Mouse (Mus musculus): ENCODE results near the gene Lgr4.

Gene Lgr4

GRCm38 (mm10) chr2:109969926-109970532 lies 52.6 kb downstream of the Lgr4 start:
- in situ Hi-C loops (cut with MboI; ENCODE audit: unreplicated experiment in 2 of 2), result no loop called here

DNA sequence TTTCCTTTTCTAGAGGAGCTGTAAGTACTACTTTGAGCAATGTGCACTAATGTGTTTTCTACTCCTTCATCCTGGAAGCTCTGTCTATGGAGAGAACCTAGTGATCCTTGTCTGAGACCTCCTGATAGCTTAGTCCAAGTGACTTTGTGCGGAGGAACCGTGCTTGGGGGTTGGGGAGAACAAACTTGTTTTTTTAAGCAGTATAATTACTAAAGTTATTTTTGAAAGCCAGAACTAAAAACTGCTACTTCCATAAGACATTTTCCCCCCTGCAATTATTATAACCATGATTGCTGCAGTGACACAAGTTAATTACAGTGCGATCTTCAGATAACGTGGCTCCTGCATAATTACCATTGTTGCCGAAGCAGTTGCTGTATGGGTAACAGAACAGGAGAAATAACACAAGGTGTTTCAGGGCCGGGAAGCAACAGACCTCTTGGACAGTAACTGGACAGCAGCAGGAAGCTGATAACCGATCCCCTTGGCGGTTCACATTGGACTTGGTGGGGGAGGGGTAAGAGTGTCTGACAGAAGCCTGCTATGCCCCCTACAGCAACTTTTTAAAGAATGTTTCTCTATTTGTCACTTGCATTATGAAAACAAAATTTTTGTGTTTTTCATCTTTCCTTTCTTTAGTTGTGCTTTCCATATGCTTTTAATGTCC lies 53.4 kb downstream of the Lgr4 start:
- in situ Hi-C loops (cut with MboI; ENCODE audit: unreplicated experiment in 2 of 2), result no loop called here

DNA sequence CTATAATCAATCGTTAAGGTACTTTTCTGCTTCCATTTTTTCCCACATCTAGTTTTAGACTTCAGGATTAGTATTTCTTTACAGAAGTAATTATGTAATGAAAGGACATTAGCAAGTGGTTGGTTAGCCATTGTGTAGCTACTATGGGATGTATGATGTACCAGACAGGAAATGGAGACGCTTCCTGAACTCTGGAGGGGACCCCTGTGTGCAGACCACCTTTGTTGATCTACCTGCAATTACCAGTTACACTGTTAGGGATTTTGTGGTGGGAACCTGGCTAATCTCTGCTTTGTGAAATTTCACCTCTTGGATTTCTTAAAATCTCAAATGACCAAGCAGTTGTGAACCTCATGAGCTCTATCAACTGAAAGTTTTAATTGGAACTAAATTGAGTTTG lies 54.9 kb downstream of the Lgr4 start:
- in situ Hi-C loops (cut with MboI; ENCODE audit: unreplicated experiment in 2 of 2), result no loop called here

GRCm38 (mm10) chr2:109972922-109973321 lies 55.5 kb downstream of the Lgr4 start:
- in situ Hi-C loops (cut with MboI; ENCODE audit: unreplicated experiment in 2 of 2), result no loop called here

- in situ Hi-C loops (cut with MboI; ENCODE audit: unreplicated experiment in 2 of 2), result no loop called here
These were observed 57.4 kb downstream of the Lgr4 start for GRCm38 (mm10) chr2:109974807-109975206.

GRCm38 (mm10) chr2:109976181-109976580 lies 58.7 kb downstream of the Lgr4 start:
- in situ Hi-C loops (cut with MboI; ENCODE audit: unreplicated experiment in 2 of 2), result no loop called here

GRCm38 (mm10) chr2:109977322-109977721 lies 59.9 kb downstream of the Lgr4 start:
- in situ Hi-C loops (cut with MboI; ENCODE audit: unreplicated experiment in 2 of 2), result no loop called here

DNA sequence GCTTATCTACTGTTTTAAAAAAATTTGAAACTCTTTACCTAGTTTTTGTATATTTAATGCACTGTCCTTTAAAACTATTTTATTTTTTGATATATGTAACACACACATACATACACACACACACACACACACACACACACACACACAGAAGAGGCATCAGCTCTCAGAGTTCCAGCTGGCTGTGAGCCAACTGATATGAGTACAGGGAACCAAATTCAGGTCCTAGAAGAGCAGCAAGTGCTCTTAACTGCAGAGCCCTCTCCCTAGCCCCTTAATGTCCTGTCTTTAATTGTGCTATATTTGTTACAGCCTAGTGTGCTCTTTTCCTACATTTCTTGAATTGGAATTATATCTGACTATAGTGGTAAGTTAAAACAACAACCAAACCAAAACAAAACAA lies 61.8 kb downstream of the Lgr4 start:
- in situ Hi-C loops (cut with MboI; ENCODE audit: unreplicated experiment in 2 of 2), result no loop called here

DNA sequence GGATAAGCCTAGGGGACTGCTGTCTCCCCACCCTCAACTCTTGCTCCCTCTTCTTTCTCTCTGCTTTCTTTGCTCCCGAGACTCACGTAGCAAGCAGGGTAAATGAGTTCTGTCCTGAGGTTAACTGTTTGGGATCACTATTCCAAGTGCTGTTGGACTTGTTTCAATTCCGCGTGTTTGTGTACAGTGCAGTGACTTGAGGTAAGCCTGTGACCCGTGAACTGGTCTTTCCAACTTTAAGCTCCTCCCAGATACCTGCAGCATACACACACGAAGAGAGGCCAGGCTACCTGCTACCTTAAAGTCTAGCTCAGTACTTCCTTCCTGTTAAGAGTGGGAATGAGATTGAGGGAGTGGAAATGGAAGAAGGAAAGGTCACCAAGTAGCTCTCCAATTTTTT lies 66.0 kb downstream of the Lgr4 start:
- in situ Hi-C loops (cut with MboI; ENCODE audit: unreplicated experiment in 2 of 2), result no loop called here

DNA sequence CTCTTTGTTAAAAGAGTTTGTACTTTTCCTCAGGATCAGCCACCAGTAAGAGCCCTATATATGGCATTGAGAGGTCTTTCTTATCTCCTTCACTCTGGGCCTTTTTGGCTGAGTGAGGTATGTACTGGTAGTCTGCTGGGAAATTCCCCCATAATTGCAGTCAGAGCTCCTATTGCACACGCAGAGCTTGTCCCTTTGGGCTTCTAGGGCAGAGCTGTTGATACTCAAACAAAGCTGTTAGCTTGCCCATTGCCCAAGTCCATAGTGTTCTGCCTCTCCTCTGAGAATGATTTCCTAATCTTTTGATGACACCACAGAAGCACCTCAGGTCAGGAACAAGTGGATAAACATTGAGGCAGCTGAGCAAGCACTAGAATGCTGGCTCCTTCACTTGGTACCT lies 67.5 kb downstream of the Lgr4 start:
- in situ Hi-C loops (cut with MboI; ENCODE audit: unreplicated experiment in 2 of 2), result no loop called here

DNA sequence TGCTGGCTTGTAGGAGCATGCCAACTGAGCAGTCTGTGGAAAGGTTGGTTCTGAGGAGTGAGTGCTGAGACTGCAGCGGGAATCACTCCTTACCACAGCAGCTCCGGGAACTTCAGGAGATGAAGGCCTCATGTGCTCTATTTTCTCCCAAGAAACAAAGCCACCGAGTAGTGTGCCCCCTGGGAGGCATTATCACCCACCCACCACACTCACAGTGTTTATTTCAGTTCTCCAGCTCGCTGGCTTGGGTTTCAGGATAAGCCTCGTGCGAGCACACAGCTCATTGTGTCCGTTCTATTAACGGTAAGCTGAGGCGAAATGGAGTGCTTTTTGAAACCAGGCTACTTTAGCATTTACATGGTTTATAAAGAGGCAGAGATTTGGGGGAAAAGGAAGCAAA lies 68.1 kb downstream of the Lgr4 start:
- in situ Hi-C loops (cut with MboI; ENCODE audit: unreplicated experiment in 2 of 2), result no loop called here

DNA sequence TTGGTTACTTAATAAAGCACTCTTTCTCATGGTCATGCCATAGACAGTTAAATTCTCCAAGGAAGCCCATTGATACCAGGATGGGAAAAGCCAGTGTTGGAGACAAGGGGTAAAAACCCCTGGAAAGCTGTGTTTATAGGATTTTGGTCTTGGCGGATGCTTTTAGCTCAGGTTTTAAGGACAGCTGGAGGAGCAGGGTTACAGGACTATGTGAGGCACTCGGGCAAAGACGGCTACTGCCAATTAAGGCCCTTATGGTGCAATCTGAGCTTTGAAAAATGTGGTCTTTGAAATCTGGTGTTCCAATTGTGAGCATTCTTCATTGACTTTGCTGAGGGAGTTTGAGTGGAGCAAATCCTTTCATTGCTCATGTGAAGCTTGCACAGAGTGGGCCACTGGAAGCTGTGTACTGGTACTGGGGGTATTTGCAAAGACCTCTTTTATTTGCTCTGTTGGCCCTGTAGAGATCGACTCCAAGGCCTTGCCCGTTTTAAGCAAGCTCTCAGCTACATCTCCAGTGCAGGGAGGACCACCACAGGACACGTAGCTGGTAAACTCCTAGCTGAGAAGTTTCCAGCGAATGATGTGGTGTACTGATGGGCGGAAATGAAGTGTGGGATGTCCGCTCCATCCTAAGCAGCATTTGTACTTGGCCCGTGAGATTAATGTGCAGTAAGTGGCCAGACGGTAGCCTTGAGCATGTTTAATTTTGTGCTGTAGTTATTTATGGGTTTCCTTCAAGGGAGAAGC lies 68.8 kb downstream of the Lgr4 start:
- in situ Hi-C loops (cut with MboI; ENCODE audit: unreplicated experiment in 2 of 2), result no loop called here

- in situ Hi-C loops (cut with MboI; ENCODE audit: unreplicated experiment in 2 of 2), result no loop called here
These were observed 70.5 kb downstream of the Lgr4 start for GRCm38 (mm10) chr2:109987946-109988345.

GRCm38 (mm10) chr2:109989196-109989595 lies 71.7 kb downstream of the Lgr4 start:
- in situ Hi-C loops (cut with MboI; ENCODE audit: unreplicated experiment in 2 of 2), result no loop called here

DNA sequence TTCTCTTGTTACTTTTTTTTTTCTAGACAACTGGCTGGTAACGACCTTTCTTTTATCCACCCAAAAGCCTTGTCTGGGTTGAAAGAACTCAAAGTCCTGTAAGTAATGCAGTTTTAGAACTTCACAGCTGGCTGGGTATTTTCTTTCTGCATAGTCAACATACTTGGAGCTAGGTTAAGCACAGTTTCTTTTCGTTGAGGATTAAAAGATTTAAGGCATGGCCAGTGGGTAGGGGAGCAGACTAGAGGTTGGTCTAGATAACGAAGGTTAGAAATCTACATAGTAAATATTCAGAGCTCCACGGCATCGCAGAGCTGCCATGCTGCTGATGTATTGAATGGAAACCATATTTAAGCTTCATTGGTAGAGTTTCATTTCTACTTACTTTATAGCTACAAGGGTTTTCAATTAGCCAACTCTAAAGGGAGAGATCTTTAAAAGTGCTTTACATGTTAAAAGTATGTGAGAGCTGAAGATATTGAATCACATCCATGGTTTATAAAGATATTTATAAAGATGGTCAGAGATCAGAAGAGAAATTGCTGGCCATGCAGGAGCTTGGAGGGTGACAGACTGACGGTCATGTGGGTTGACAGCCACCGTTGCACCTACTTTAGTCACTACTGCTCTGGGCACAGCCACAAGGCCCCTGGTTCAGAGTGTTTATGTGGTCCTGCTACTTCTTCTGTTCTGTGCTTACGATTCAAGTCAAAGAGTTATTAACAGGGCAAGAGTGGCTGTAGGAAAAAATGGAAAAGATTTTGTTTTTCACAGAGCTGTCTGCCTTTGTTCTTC lies 72.4 kb downstream of the Lgr4 start:
- in situ Hi-C loops (cut with MboI; ENCODE audit: unreplicated experiment in 2 of 2), result no loop called here

GRCm38 (mm10) chr2:109991754-109992153 lies 74.3 kb downstream of the Lgr4 start:
- in situ Hi-C loops (cut with MboI; ENCODE audit: unreplicated experiment in 2 of 2), result no loop called here

- in situ Hi-C loops (cut with MboI; ENCODE audit: unreplicated experiment in 2 of 2), result no loop called here
These were observed 75.1 kb downstream of the Lgr4 start for GRCm38 (mm10) chr2:109992448-109993073.

DNA sequence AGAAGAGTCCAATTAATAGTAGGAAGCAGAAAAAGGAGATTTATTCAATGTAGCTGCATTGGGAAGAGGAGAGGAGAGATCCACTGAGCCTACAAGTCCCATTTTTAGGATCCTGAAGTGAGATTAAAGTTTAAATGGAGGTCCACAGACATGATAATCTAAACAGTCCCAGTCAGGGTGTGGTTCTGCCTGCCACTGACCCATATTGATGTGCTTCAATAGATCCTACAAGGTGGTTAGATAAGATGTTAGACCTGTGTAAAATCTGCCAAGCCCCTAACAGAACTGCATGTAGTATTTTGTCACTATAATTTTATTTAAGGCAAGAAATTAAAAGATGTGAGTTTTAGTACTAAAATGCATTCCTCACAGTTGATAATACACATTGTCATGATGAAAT lies 76.0 kb downstream of the Lgr4 start:
- in situ Hi-C loops (cut with MboI; ENCODE audit: unreplicated experiment in 2 of 2), result no loop called here

- in situ Hi-C loops (cut with MboI; ENCODE audit: unreplicated experiment in 2 of 2), result no loop called here
These were observed 77.6 kb downstream of the Lgr4 start for GRCm38 (mm10) chr2:109995061-109995460.

DNA sequence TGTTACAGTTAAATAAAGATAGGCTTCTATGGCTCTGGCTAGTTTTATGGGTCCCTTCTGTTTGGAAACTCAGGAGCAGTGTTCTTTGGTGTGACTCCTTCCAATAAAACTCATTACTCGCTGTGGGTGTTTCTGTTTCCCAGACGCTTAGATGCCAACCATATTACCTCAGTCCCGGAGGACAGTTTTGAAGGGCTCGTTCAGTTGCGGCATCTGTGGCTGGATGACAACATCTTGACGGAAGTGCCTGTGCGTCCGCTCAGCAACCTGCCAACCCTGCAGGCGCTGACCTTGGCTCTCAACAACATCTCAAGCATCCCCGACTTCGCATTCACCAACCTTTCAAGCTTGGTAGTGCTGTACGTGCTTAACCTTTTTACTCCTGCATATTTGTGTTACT lies 79.0 kb downstream of the Lgr4 start:
- in situ Hi-C loops (cut with MboI; ENCODE audit: unreplicated experiment in 2 of 2), result no loop called here

DNA sequence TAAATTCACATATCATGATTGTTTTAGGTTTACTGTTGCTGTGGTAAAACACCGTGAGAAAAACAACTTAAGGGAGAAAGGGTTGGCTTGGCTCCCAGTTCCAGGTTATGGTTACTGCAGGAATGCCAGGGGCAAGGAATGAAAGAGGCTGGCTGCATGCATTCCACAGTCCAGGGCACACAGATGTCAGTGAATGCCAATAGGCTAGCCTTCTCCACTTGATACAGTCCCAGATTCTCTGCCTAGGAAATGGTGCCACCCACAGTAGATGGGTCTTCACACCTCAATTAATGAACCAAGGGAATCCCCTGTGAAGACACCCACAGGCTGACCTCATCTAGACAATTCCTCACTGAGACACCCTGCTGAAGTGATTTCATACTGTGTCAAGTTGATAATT lies 87.2 kb downstream of the Lgr4 start:
- in situ Hi-C loops (cut with MboI; ENCODE audit: unreplicated experiment in 2 of 2), result no loop called here
